Comparison of ENCODE assay signal across 19 mouse cellular contexts in the genomic region with DNA sequence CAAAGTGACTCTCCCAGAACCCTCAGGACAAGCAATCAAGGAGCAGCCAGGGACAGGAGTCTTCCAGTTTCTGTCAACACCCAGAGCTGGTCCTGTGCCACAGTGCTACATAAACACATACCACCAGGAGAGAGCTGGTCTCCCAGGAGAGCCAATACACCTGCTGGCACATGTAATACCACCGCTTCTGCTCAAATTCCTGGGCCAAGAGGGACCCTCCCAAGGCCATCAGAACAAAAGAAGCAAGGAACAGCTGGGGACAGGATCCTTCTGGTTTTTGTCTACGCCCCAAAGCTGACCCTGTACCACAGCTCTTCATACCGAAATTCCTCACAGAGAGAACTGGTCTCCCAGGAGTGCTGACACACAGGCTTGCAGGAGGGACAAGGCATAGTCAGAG.
"Had no signal": no experiment of that assay in that cellular context is flagged by ENCODE, and none has a peak within 500 bp of the region (broad histone marks: within the 10 kb centered on the region; RNA-seq: fewer than 3 reads in every experiment).

No protein-coding gene starts in this region.

- H3K36me3 ChIP-seq: limb, embryonic 12.5 days; liver, embryonic 13.5 days; midbrain, embryonic 12.5 days; neural tube, embryonic 13.5 days; stomach, embryonic 15.5 days had no signal

- H3K4me3 ChIP-seq: layer of hippocampus, adult 2 months; left cerebral cortex, adult 2 months; limb, embryonic 12.5 days; liver, embryonic 13.5 days; midbrain, embryonic 12.5 days; myocyte; neural tube, embryonic 13.5 days; stomach, embryonic 15.5 days had no signal

- ATAC-seq: midbrain, embryonic 16.5 days had no signal

- H3K4me2 ChIP-seq: limb, embryonic 12.5 days; liver, embryonic 13.5 days; midbrain, embryonic 12.5 days; neural tube, embryonic 13.5 days; stomach, embryonic 15.5 days had no signal

- DNase-seq: kidney, postnatal 25 days; layer of hippocampus, adult 9-11 months; liver, embryonic 13.5 days; lung, adult 2 months; lung, postnatal 14 days; lung, postnatal 4 days; retina, postnatal 1 day; right cerebral cortex, postnatal 25 days; spleen, adult 18-20 months; thymus, postnatal 25 days had no signal

- H3K9me3 ChIP-seq: liver, embryonic 13.5 days; midbrain, embryonic 12.5 days; neural tube, embryonic 13.5 days; stomach, embryonic 15.5 days had no signal

- H3K27ac ChIP-seq: kidney, postnatal 0 days; layer of hippocampus, adult 2 months; left cerebral cortex, adult 2 months; limb, embryonic 12.5 days; liver, embryonic 13.5 days; midbrain, embryonic 12.5 days; neural tube, embryonic 13.5 days; stomach, embryonic 15.5 days had no signal

- H3K9ac ChIP-seq: limb, embryonic 12.5 days; liver, embryonic 13.5 days; midbrain, embryonic 12.5 days; neural tube, embryonic 13.5 days; stomach, embryonic 15.5 days had no signal

- H3K4me1 ChIP-seq: limb, embryonic 12.5 days; liver, embryonic 13.5 days; midbrain, embryonic 12.5 days; neural tube, embryonic 13.5 days; stomach, embryonic 15.5 days had no signal

- H3K27me3 ChIP-seq: limb, embryonic 12.5 days; liver, embryonic 13.5 days; midbrain, embryonic 12.5 days; neural tube, embryonic 13.5 days; stomach, embryonic 15.5 days had no signal
